Mouse (Mus musculus): Measurements from ENCODE around the gene Bpifb4. TPM values are rescaled to one million over a fixed set of nuclear protein-coding genes. Genes with fewer than 3 reads are reported as not detected.
A peak's percentile ranks its signal among the peaks of the same experiment; 100 is the strongest.

The Bpifb4 gene
- polyA plus RNA-seq (2016; fragmentation: Nextera tagmentation; extraction: Ambion mirVana), result not detected in 2 replicates

GRCm38 (mm10) chr2:153937843-153938242 lies at the start of gene Bpifb4:
Gene Bpifb4, plus strand, starts transcription at chr2:153938212.
- Histone ChIP-seq H3K4me1 (no peaks in the 10 kb centered on the region), H3K36me3 (no peaks in the 10 kb centered on the region), H3K4me3 (no peak within 1 kb of the TSS), H3K9me3 (no peaks in the 10 kb centered on the region), H3K27ac (no peak within 1 kb of the TSS), H3K27me3 (ENCODE audit: insufficient read depth, poor library complexity, severe bottlenecking) (no peaks in the 10 kb centered on the region; the same call in 1 of the 2 replicates)
- WGBS, result 85% methylated on average over 5 of the region's 5 CpGs
- DNase-seq (ENCODE audit: low spot score), result no peak

- no peak overlapping the region for H3K27ac ChIP-seq
- no peaks in the 10 kb centered on the region for H3K36me3 ChIP-seq
- DNase-seq (ENCODE audit: low spot score), result no peak
- H3K9me3 ChIP-seq, result no peaks in the 10 kb centered on the region
- peaks cover 6% of the 10 kb centered on the region; the same call in 1 of the 2 replicates for H3K27me3 ChIP-seq (ENCODE audit: insufficient read depth, poor library complexity, severe bottlenecking)
- no peak overlapping the region for H3K4me3 ChIP-seq
- H3K4me1 ChIP-seq, result peaks cover 8% of the 10 kb centered on the region; the same call in 1 of the 2 replicates
- WGBS, result 75% methylated on average over 5 of the region's 5 CpGs
These were observed 38.9 kb upstream of the Bpifb4 start for GRCm38 (mm10) chr2:153899111-153899510.

- Histone ChIP-seq H3K27me3 (ENCODE audit: insufficient read depth, poor library complexity, severe bottlenecking) (peaks cover 6% of the 10 kb centered on the region; the same call in 1 of the 2 replicates), H3K27ac (no peak within 1 kb of the TSS), H3K4me1 (peaks cover 6% of the 10 kb centered on the region; the same call in 1 of the 2 replicates), H3K36me3 (no peaks in the 10 kb centered on the region), H3K9me3 (no peaks in the 10 kb centered on the region), H3K4me3 (no peak within 1 kb of the TSS)
- 71% methylated on average over 4 of the region's 4 CpGs for WGBS
- DNase-seq (ENCODE audit: low spot score), result no peak
These were observed 37.9 kb upstream of the Bpifb4 start, which contains the start of gene Bpifb6 for GRCm38 (mm10) chr2:153900088-153900487. Gene Bpifb6, plus strand, starts transcription at chr2:153900388.

GRCm38 (mm10) chr2:153902726-153903125 lies 35.3 kb upstream of the Bpifb4 start:
- Histone ChIP-seq H3K4me1 (no peaks in the 10 kb centered on the region), H3K4me3 (no peak overlapping the region), H3K9me3 (no peaks in the 10 kb centered on the region), H3K27ac (no peak overlapping the region), H3K27me3 (ENCODE audit: insufficient read depth, poor library complexity, severe bottlenecking) (peaks cover 11% of the 10 kb centered on the region; the same call in 1 of the 2 replicates), H3K36me3 (no peaks in the 10 kb centered on the region)
- no peak for DNase-seq (ENCODE audit: low spot score)
- WGBS, result 80% methylated on average over 6 of the region's 6 CpGs

- WGBS, result 83% methylated on average over 4 of the region's 4 CpGs
- DNase-seq (ENCODE audit: low spot score), result no peak
- Histone ChIP-seq H3K36me3 (no peaks in the 10 kb centered on the region), H3K4me3 (no peak overlapping the region), H3K9me3 (no peaks in the 10 kb centered on the region), H3K27me3 (ENCODE audit: insufficient read depth, poor library complexity, severe bottlenecking) (peaks cover 9% of the 10 kb centered on the region; the same call in 1 of the 2 replicates), H3K4me1 (no peaks in the 10 kb centered on the region), H3K27ac (no peak overlapping the region)
These were observed 31.4 kb upstream of the Bpifb4 start for GRCm38 (mm10) chr2:153906626-153907025.

GRCm38 (mm10) chr2:153914151-153914550 lies 23.9 kb upstream of the Bpifb4 start:
- Histone ChIP-seq H3K4me3 (no peak overlapping the region), H3K36me3 (no peaks in the 10 kb centered on the region), H3K9me3 (no peaks in the 10 kb centered on the region), H3K27me3 (ENCODE audit: insufficient read depth, poor library complexity, severe bottlenecking) (peaks cover 7% of the 10 kb centered on the region; the same call in 1 of the 2 replicates), H3K4me1 (no peaks in the 10 kb centered on the region), H3K27ac (no peak overlapping the region)
- DNase-seq (ENCODE audit: low spot score), result no peak
- WGBS, result 67% methylated on average over 5 of the region's 5 CpGs

- 76% methylated on average over 8 of the region's 8 CpGs for WGBS
These were observed 20.1 kb upstream of the Bpifb4 start, which contains the start of gene Bpifb3 for GRCm38 (mm10) chr2:153917930-153918329. Gene Bpifb3, plus strand, starts transcription at chr2:153918230.

GRCm38 (mm10) chr2:153921246-153921645 lies 16.8 kb upstream of the Bpifb4 start:
- Histone ChIP-seq H3K27ac (no peak overlapping the region), H3K4me3 (no peak overlapping the region), H3K27me3 (ENCODE audit: insufficient read depth, poor library complexity, severe bottlenecking) (peaks cover 24% of the 10 kb centered on the region; the same call in 1 of the 2 replicates), H3K9me3 (no peaks in the 10 kb centered on the region), H3K36me3 (no peaks in the 10 kb centered on the region), H3K4me1 (peaks cover 15% of the 10 kb centered on the region)
- no peak for DNase-seq (ENCODE audit: low spot score)
- WGBS, result 84% methylated on average over 6 of the region's 6 CpGs

More at GRCm38 (mm10) chr2:153917930-153918329, 20.1 kb upstream of the Bpifb4 start, which contains the start of gene Bpifb3:
- Histone ChIP-seq H3K27ac (no peak within 1 kb of the TSS), H3K4me3 (no peak within 1 kb of the TSS), H3K9me3 (no peaks in the 10 kb centered on the region), H3K4me1 (0 out of 2 replicates have a peak, but pooled peaks cover 3% of the 10 kb centered on the region), H3K36me3 (no peaks in the 10 kb centered on the region), H3K27me3 (ENCODE audit: insufficient read depth, poor library complexity, severe bottlenecking) (peaks cover 24% of the 10 kb centered on the region; the same call in 1 of the 2 replicates)
- DNase-seq (ENCODE audit: low spot score), result no peak

- no peak overlapping the region for H3K4me3 ChIP-seq
- peaks cover 10% of the 10 kb centered on the region; the same call in 1 of the 2 replicates for H3K4me1 ChIP-seq
- 36% methylated on average over 3 of the region's 3 CpGs for WGBS
- no peak overlapping the region for H3K27ac ChIP-seq
- no peaks in the 10 kb centered on the region for H3K9me3 ChIP-seq
- DNase-seq (ENCODE audit: low spot score), result no peak
- H3K36me3 ChIP-seq, result no peaks in the 10 kb centered on the region
- peaks cover 5% of the 10 kb centered on the region; the same call in 1 of the 2 replicates for H3K27me3 ChIP-seq (ENCODE audit: insufficient read depth, poor library complexity, severe bottlenecking)
These were observed 8.1 kb upstream of the Bpifb4 start for GRCm38 (mm10) chr2:153929871-153930413.

DNA sequence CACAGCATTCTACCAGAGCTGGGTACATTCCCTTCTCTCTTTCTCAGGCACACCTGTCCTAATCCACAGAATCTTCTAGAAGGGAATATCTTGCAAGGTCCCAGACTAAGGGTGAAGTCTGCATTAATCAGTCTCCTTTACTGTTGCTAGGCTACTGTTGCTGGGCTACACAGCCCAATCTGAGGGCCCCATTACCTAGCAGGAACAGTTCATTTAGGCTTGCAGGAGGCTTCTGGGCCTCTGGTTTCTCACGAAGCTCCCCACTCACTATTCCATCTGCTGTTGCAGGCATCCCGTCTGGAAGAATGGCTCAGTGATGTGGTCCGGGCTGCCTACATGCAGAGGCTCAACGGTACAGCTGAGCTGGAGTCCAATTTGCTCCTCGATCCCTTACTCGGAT lies 6.9 kb upstream of the Bpifb4 start:
- peaks cover 5% of the 10 kb centered on the region; the same call in 1 of the 2 replicates for H3K27me3 ChIP-seq (ENCODE audit: insufficient read depth, poor library complexity, severe bottlenecking)
- no peak overlapping the region for H3K27ac ChIP-seq
- no peaks in the 10 kb centered on the region for H3K36me3 ChIP-seq
- no peaks in the 10 kb centered on the region; the same call in 1 of the 2 replicates for H3K4me1 ChIP-seq
- H3K4me3 ChIP-seq, result no peak overlapping the region
- H3K9me3 ChIP-seq, result no peaks in the 10 kb centered on the region
- 84% methylated on average over 6 of the region's 6 CpGs for WGBS
- no peak for DNase-seq (ENCODE audit: low spot score)

GRCm38 (mm10) chr2:153933311-153933710 lies 4.7 kb upstream of the Bpifb4 start:
- WGBS, result 69% methylated on average over 6 of the region's 6 CpGs
- peaks cover 5% of the 10 kb centered on the region; the same call in 1 of the 2 replicates for H3K27me3 ChIP-seq (ENCODE audit: insufficient read depth, poor library complexity, severe bottlenecking)

DNA sequence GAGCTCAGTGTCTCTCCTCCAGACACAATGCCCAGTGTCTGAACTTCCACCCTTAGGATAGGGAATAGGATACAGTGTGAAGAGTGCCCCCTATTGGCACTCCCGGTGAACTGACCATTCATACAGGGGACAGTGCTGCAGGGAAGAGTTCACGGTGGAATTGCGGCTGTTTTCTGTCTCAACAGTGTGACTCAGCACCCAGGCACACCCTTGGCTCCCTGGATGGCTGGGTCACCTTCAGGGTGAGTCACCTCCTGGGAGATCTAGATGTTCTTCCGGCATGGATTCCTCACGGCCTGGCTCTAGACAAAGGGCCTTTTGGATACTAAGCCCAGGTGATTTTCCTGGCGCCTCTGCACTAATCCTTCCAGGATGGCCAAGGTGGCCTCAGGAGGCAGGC lies 2.7 kb upstream of the Bpifb4 start:
- WGBS, result 84% methylated on average over 6 of the region's 6 CpGs
- no peaks in the 10 kb centered on the region; the same call in 1 of the 2 replicates for H3K27me3 ChIP-seq (ENCODE audit: insufficient read depth, poor library complexity, severe bottlenecking)
- H3K4me1 ChIP-seq, result no peaks in the 10 kb centered on the region
- H3K36me3 ChIP-seq, result no peaks in the 10 kb centered on the region
- no peak for DNase-seq (ENCODE audit: low spot score)
- H3K27ac ChIP-seq, result no peak overlapping the region
- no peak overlapping the region for H3K4me3 ChIP-seq
- H3K9me3 ChIP-seq, result no peaks in the 10 kb centered on the region

More at GRCm38 (mm10) chr2:153933311-153933710, 4.7 kb upstream of the Bpifb4 start:
- H3K36me3 ChIP-seq, result no peaks in the 10 kb centered on the region
- no peaks in the 10 kb centered on the region for H3K9me3 ChIP-seq
- DNase-seq (ENCODE audit: low spot score), result no peak
- H3K4me1 ChIP-seq, result no peaks in the 10 kb centered on the region
- H3K27ac ChIP-seq, result no peak overlapping the region
- H3K4me3 ChIP-seq, result no peak overlapping the region

GRCm38 (mm10) chr2:153943537-153943936 lies 5.5 kb downstream of the Bpifb4 start:
- H3K9me3 ChIP-seq, result no peaks in the 10 kb centered on the region
- no peaks in the 10 kb centered on the region for H3K36me3 ChIP-seq
- WGBS, result 34% methylated on average over 3 of the region's 3 CpGs

More at GRCm38 (mm10) chr2:153943537-153943936, 5.5 kb downstream of the Bpifb4 start:
- DNase-seq (ENCODE audit: low spot score), result peak; percentile 83
- Histone ChIP-seq H3K4me3 (no peak overlapping the region), H3K27ac (no peak overlapping the region), H3K4me1 (no peaks in the 10 kb centered on the region), H3K27me3 (ENCODE audit: insufficient read depth, poor library complexity, severe bottlenecking) (no peaks in the 10 kb centered on the region)

All from heart, embryonic 10.5 days (tissue).